Mouse (Mus musculus) thymus, adult 2 months (tissue): ENCODE data around the gene Aoc2.

Experiments
- CTCF ChIP-seq: fragments of 200-500 bp; IDR thresholded peaks from 2 replicates; pipeline ENCODE4 v1.5.1; 2012; ENCODE audit warnings: mild to moderate bottlenecking, control low read depth, low read length, moderate library complexity, borderline replicate concordance; ENCODE audit not compliant: control insufficient read depth, poor library complexity, insufficient read depth; ENCODE audit errors: extremely low read depth
- POLR2A ChIP-seq: fragments of 200-500 bp; IDR thresholded peaks from 2 replicates; pipeline ENCODE4 v1.6.1; 2012; ENCODE audit warnings: mild to moderate bottlenecking, low read length, control low read depth, moderate library complexity; ENCODE audit not compliant: control insufficient read depth, poor library complexity, insufficient read depth; ENCODE audit errors: extremely low read depth

GRCm38 (mm10) chr11:101316501-101316917 is 8.4 kb upstream of the Aoc2 start:
- no peak for TF ChIP-seq CTCF
- TF ChIP-seq POLR2A: no peak
